Mouse (Mus musculus): ENCODE data around the gene Chrna7.

The Chrna7 gene

DNA sequence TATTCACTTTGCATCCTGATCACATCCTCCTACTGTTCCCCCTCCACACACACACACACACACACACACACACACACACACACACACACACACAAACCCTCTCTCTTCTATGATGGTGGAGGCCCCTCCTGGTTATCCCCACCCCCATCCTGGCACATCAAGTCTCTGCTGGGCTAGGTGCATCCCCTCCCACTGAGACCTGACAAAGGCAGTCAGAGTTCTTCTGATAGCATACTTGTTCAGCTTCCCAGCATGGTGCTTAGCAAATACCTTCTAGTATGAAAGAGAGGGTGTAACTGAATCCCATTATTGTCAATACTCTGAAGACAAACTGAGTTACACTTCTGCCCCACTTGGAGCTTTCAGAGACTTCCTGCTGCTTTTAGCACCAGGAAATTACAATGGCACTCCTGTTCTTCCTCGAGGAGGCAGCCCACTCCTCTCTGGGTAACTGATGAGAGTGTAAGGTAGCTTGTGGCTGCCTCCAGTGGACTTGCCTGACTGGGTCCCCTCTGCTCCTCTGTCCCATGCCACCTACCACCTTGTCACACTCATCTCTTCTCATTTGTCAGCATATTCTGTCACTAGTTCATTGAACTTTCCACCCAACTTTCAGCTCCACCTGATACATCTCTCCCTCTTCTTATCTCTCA, 127.9 kb downstream of the Chrna7 start:
- no peak for DNase-seq (ENCODE audit: extremely low spot score, low read depth, low spot score)

DNA sequence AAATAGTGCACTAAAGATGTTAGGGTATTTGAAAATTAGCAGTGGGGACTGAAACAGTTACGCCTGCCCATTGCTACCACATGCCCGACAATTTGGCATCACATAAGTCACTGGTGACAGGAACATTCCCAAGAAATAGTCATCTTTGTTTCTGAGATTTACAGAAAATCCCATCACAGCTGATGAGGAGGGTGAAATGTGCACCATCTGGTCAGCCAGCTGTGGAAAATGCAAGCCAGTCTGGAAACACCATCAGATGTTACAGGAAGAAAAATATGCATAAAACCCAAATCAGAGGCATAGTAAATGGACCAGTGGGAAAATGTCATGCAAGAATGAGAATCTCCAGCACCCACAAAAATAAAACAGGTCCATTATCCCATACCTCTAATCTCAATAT, 151.4 kb downstream of the Chrna7 start:
- no peak for DNase-seq (ENCODE audit: extremely low spot score, low read depth, low spot score)
